Mouse (Mus musculus) yolk sac, embryonic 10.5 days (tissue): ENCODE results near the gene D330020A13Rik.

ENCODE experiments used
- DNase-seq: peaks from one replicate; pipeline ENCODE4 v3.0.0-alpha.2; 2017; ENCODE audit warnings: low spot score

D330020A13Rik gene

GRCm38 (mm10) chr6:120301137-120301536, 7.0 kb downstream of the D330020A13Rik start:
- DNase-seq: peak; percentile 52

GRCm38 (mm10) chr6:120302755-120303316, 8.7 kb downstream of the D330020A13Rik start:
- DNase-seq: no peak

GRCm38 (mm10) chr6:120306859-120307594, 12.9 kb downstream of the D330020A13Rik start:
- no peak for DNase-seq

GRCm38 (mm10) chr6:120309338-120309737, 15.2 kb downstream of the D330020A13Rik start:
- DNase-seq: no peak

GRCm38 (mm10) chr6:120309787-120310186, 15.6 kb downstream of the D330020A13Rik start:
- DNase-seq: peak; percentile 68

- DNase-seq: no peak
Observed at GRCm38 (mm10) chr6:120312443-120312842, 18.3 kb downstream of the D330020A13Rik start.

- peak; percentile 76 for DNase-seq
Observed at GRCm38 (mm10) chr6:120318303-120318940, 24.3 kb downstream of the D330020A13Rik start.

GRCm38 (mm10) chr6:120319129-120319528, 25.0 kb downstream of the D330020A13Rik start:
- DNase-seq: no peak

- no peak for DNase-seq
Observed at GRCm38 (mm10) chr6:120320369-120320768, 26.2 kb downstream of the D330020A13Rik start.

GRCm38 (mm10) chr6:120324295-120324927, 30.2 kb downstream of the D330020A13Rik start:
- DNase-seq: no peak

GRCm38 (mm10) chr6:120332351-120332750, 38.2 kb downstream of the D330020A13Rik start:
- DNase-seq: no peak

- no peak for DNase-seq
Observed at GRCm38 (mm10) chr6:120343992-120344391, 49.8 kb downstream of the D330020A13Rik start.
